Mouse (Mus musculus) thymus, postnatal 0 days (tissue): ENCODE data around the gene Msgn1. TPM values are rescaled to one million over a fixed set of nuclear protein-coding genes. Genes with fewer than 3 reads are reported as not detected.

Experiments used
- DNase-seq: peaks from one replicate; pipeline ENCODE4 v3.0.0-alpha.2; 2015; ENCODE audit warnings: low spot score
- polyA plus RNA-seq: library from polyadenylated mRNA; unstranded; fragments of >200 nt; fragmentation: Nextera tagmentation; extraction: Ambion mirVana; gene quantifications from 2 replicates; pipeline ENCODE4 v1.2.1, GENCODE M21; 2015

Gene Msgn1
- not detected in 2 replicates for polyA plus RNA-seq

- no peak for DNase-seq
These were observed at the start of gene Msgn1 for GRCm38 (mm10) chr12:11208872-11209271. Gene Msgn1, minus strand, starts transcription at chr12:11208972.

- no peak for DNase-seq
These were observed 41.5 kb upstream of the Msgn1 start for GRCm38 (mm10) chr12:11250322-11250721.

- no peak for DNase-seq
These were observed 38.7 kb upstream of the Msgn1 start for GRCm38 (mm10) chr12:11247460-11247859.

GRCm38 (mm10) chr12:11235996-11236395 is 27.2 kb upstream of the Msgn1 start:
- no peak for DNase-seq

GRCm38 (mm10) chr12:11230267-11230666 is 21.5 kb upstream of the Msgn1 start:
- DNase-seq, result peak; percentile 57

- no peak for DNase-seq
These were observed 17.9 kb upstream of the Msgn1 start for GRCm38 (mm10) chr12:11226529-11227268.

- DNase-seq, result no peak
These were observed 17.4 kb upstream of the Msgn1 start for GRCm38 (mm10) chr12:11226123-11226522.

GRCm38 (mm10) chr12:11224722-11225121 is 15.9 kb upstream of the Msgn1 start:
- no peak for DNase-seq

GRCm38 (mm10) chr12:11223090-11223489 is 14.3 kb upstream of the Msgn1 start:
- no peak for DNase-seq

- DNase-seq, result no peak
These were observed 13.8 kb upstream of the Msgn1 start for GRCm38 (mm10) chr12:11222566-11222965.

- DNase-seq, result no peak
These were observed 13.0 kb upstream of the Msgn1 start for GRCm38 (mm10) chr12:11221524-11222330.

- DNase-seq, result no peak
These were observed 9.0 kb upstream of the Msgn1 start for GRCm38 (mm10) chr12:11217726-11218250.

GRCm38 (mm10) chr12:11216454-11216853 is 7.7 kb upstream of the Msgn1 start:
- DNase-seq, result no peak

- no peak for DNase-seq
These were observed 6.8 kb upstream of the Msgn1 start for GRCm38 (mm10) chr12:11215555-11215954.

GRCm38 (mm10) chr12:11214776-11215175 is 6.0 kb upstream of the Msgn1 start:
- DNase-seq, result peak; percentile 21

- no peak for DNase-seq
These were observed 4.1 kb upstream of the Msgn1 start for GRCm38 (mm10) chr12:11212881-11213280.

GRCm38 (mm10) chr12:11210361-11210760 is 1.6 kb upstream of the Msgn1 start:
- peak; percentile 14 for DNase-seq

GRCm38 (mm10) chr12:11209636-11210035 is 864 bp upstream of the Msgn1 start:
- DNase-seq, result no peak

- DNase-seq, result no peak
These were observed 2.5 kb downstream of the Msgn1 start for GRCm38 (mm10) chr12:11206321-11206720.

GRCm38 (mm10) chr12:11203694-11204665 is 4.8 kb downstream of the Msgn1 start:
- DNase-seq, result no peak

GRCm38 (mm10) chr12:11202476-11202875 is 6.3 kb downstream of the Msgn1 start:
- no peak for DNase-seq
